ENCODE assay signal across 31 mouse cellular contexts in genomic region chr15:79507055-79507828, GRCm38 (mm10). TPM values are rescaled to one million over a fixed set of nuclear protein-coding genes. Genes with fewer than 3 reads are reported as not detected.
DNase-seq lines count a peak whose midpoint lies in the region; ATAC-seq lines count a peak whose summit lies in the region.
"Had no signal": no experiment of that assay in that cellular context is flagged by ENCODE, and none has a peak within 500 bp of the region (broad histone marks: within the 10 kb centered on the region; RNA-seq: fewer than 3 reads in every experiment).

No protein-coding gene starts in this region.

- peak; percentile 68 for DNase-seq in kidney, adult 11 months
- peak; percentile 43 to 75 for DNase-seq in left cerebral cortex, postnatal 14 days (ENCODE audit: low spot score in 2 of 2)
- no peak for DNase-seq in left cerebral cortex, adult 9 months (ENCODE audit: low spot score in 2 of 2)
- no peak for DNase-seq in embryonic facial prominence, embryonic 10.5 days (ENCODE audit: low spot score)
- DNase-seq in kidney, postnatal 25 days, result peak; percentile 61 to 87
- DNase-seq in urinary bladder, postnatal 4 days (ENCODE audit: low spot score in 2 of 2), result no peak
- no peak for DNase-seq in urinary bladder, postnatal 25 days (ENCODE audit: low spot score)
- DNase-seq: adrenal gland, postnatal 25 days; cerebellum, adult 18-20 months; cerebellum, postnatal 10 days; heart, postnatal 14 days; layer of hippocampus, postnatal 36 days; lung, embryonic 14.5 days; lung, postnatal 14 days; right cerebral cortex, postnatal 25 days had no signal

- H3K27me3 ChIP-seq in kidney, embryonic 15.5 days, result peaks cover 92% of the 10 kb centered on the region
- peaks cover 100% of the 10 kb centered on the region for H3K27me3 ChIP-seq in embryonic facial prominence, embryonic 10.5 days (replicated peaks; ENCODE audit: low read depth, poor library complexity, severe bottlenecking)

- no peak overlapping the region for H3K9ac ChIP-seq in kidney, embryonic 15.5 days
- H3K9ac ChIP-seq: forebrain, embryonic 12.5 days; hindbrain, embryonic 15.5 days; liver, embryonic 15.5 days; lung, embryonic 14.5 days; midbrain, embryonic 15.5 days; stomach, embryonic 15.5 days had no signal

- H3K27ac ChIP-seq in kidney, embryonic 15.5 days, result no peak overlapping the region
- no peak overlapping the region for H3K27ac ChIP-seq in embryonic facial prominence, embryonic 10.5 days (replicated peaks)
- H3K27ac ChIP-seq: forebrain, embryonic 12.5 days; hindbrain, embryonic 10.5 days; hindbrain, embryonic 15.5 days; kidney, postnatal 0 days; liver, embryonic 15.5 days; midbrain, embryonic 10.5 days; midbrain, embryonic 15.5 days; stomach, embryonic 15.5 days had no signal

- H3K4me1 ChIP-seq in kidney, embryonic 15.5 days, result peaks cover 45% of the 10 kb centered on the region
- peaks cover 45% of the 10 kb centered on the region for H3K4me1 ChIP-seq in embryonic facial prominence, embryonic 10.5 days

- ATAC-seq in kidney, embryonic 15.5 days (replicated peaks; ENCODE audit: low FRiP score), result no peak
- ATAC-seq: inflammation-experienced regulatory T-cells, adult 6 months; midbrain, embryonic 15.5 days had no signal

- no peak overlapping the region for H3K4me3 ChIP-seq in kidney, embryonic 15.5 days (replicated peaks)
- peak overlapping the region; percentile 70; the same call in 1 of the 2 replicates for H3K4me3 ChIP-seq in embryonic facial prominence, embryonic 10.5 days
- H3K4me3 ChIP-seq: forebrain, embryonic 12.5 days; hindbrain, embryonic 15.5 days; liver, embryonic 15.5 days; midbrain, embryonic 10.5 days; midbrain, embryonic 15.5 days had no signal

- no peak overlapping the region for H3K4me2 ChIP-seq in kidney, embryonic 15.5 days
- H3K4me2 ChIP-seq: liver, embryonic 15.5 days; midbrain, embryonic 15.5 days; stomach, embryonic 15.5 days had no signal

- H3K36me3 ChIP-seq in kidney, embryonic 15.5 days, result no peaks in the 10 kb centered on the region
- H3K36me3 ChIP-seq in embryonic facial prominence, embryonic 10.5 days (replicated peaks), result no peaks in the 10 kb centered on the region
- H3K36me3 ChIP-seq: forebrain, embryonic 12.5 days; hindbrain, embryonic 10.5 days; hindbrain, embryonic 15.5 days; liver, embryonic 15.5 days; midbrain, embryonic 10.5 days; midbrain, embryonic 15.5 days; stomach, embryonic 15.5 days had no signal

- intact Hi-C loops in left cerebral cortex, postnatal 14 days (cut with DNase I), result no loop called here

- 48% methylated on average over 31 of the region's 31 CpGs for WGBS in kidney, embryonic 15.5 days
- 56% methylated on average over 31 of the region's 31 CpGs for WGBS in embryonic facial prominence, embryonic 10.5 days

- H3K9me3 ChIP-seq in kidney, embryonic 15.5 days (replicated peaks), result no peaks in the 10 kb centered on the region
- no peaks in the 10 kb centered on the region for H3K9me3 ChIP-seq in embryonic facial prominence, embryonic 10.5 days
- H3K9me3 ChIP-seq: forebrain, embryonic 12.5 days; hindbrain, embryonic 10.5 days; hindbrain, embryonic 15.5 days; liver, embryonic 15.5 days; midbrain, embryonic 10.5 days; midbrain, embryonic 15.5 days; stomach, embryonic 15.5 days had no signal

RNA-seq across cellular contexts. Expression of gene Kcnj4, which starts 2.2 kb away (rescaled TPM):
- 0.08 and 0.12 TPM in 2 replicates for polyA plus RNA-seq in kidney, embryonic 15.5 days (2015; fragmentation: Nextera tagmentation; extraction: Ambion mirVana)
- 100 to 1,000 TPM; 166 to 177 TPM for total RNA-seq in left cerebral cortex, postnatal 14 days (2021)
- not detected in 2 replicates for polyA plus RNA-seq in embryonic facial prominence, embryonic 10.5 days (2016; fragmentation: Nextera tagmentation; extraction: Ambion mirVana)
- total RNA-seq: common myeloid progenitor, adult 5-6 weeks; liver, adult 2 months; megakaryocyte progenitor cell, adult 5-6 weeks; neutrophil, adult 5-6 weeks had no signal
- polyA plus RNA-seq: forebrain, embryonic 12.5 days; hindbrain, embryonic 10.5 days; hindbrain, embryonic 15.5 days; inflammation-experienced regulatory T-cells, adult 6 months; limb, embryonic 11.5 days; liver, adult 2 months; liver, embryonic 15.5 days; lung, embryonic 14.5 days; neural tube, embryonic 11.5 days; stomach, embryonic 15.5 days had no signal

RNA-seq across cellular contexts. Expression of gene Kdelr3, which starts 9.0 kb away (rescaled TPM):
- 69.5 and 71.8 TPM in 2 replicates for polyA plus RNA-seq in kidney, embryonic 15.5 days (2015; fragmentation: Nextera tagmentation; extraction: Ambion mirVana)
- 1 to 10 TPM; 1.3 to 1.6 TPM for total RNA-seq in left cerebral cortex, postnatal 14 days (2021)
- polyA plus RNA-seq in embryonic facial prominence, embryonic 10.5 days (2016; fragmentation: Nextera tagmentation; extraction: Ambion mirVana), result 7.1 and 8.8 TPM in 2 replicates
- total RNA-seq: common myeloid progenitor, adult 5-6 weeks; neutrophil, adult 5-6 weeks had no signal

RNA-seq across cellular contexts. Expression of gene Ddx17, which starts 39.3 kb away (rescaled TPM):
- 50.0 and 51.0 TPM in 2 replicates for polyA plus RNA-seq in kidney, embryonic 15.5 days (2015; fragmentation: Nextera tagmentation; extraction: Ambion mirVana)
- 100 to 1,000 TPM; 363 to 364 TPM for total RNA-seq in left cerebral cortex, postnatal 14 days (2021)
- polyA plus RNA-seq in embryonic facial prominence, embryonic 10.5 days (2016; fragmentation: Nextera tagmentation; extraction: Ambion mirVana), result 43.7 and 44.9 TPM in 2 replicates

RNA-seq across cellular contexts. Expression of gene Csnk1e, which starts 51.9 kb away (rescaled TPM):
- 87.0 and 90.6 TPM in 2 replicates for polyA plus RNA-seq in kidney, embryonic 15.5 days (2015; fragmentation: Nextera tagmentation; extraction: Ambion mirVana)
- 100 to 1,000 TPM; 142 to 166 TPM for total RNA-seq in left cerebral cortex, postnatal 14 days (2021)
- 143 and 156 TPM in 2 replicates for polyA plus RNA-seq in embryonic facial prominence, embryonic 10.5 days (2016; fragmentation: Nextera tagmentation; extraction: Ambion mirVana)

Comparison
In these comparisons a context has a peak if more than half of its experiments do, and no peak if none do; other contexts are left out.
1. DNase-seq: peak in kidney, adult 11 months (single experiment), left cerebral cortex, postnatal 14 days (2 of 2) and kidney, postnatal 25 days (2 of 2); none in left cerebral cortex, adult 9 months (0 of 2), embryonic facial prominence, embryonic 10.5 days (single experiment), urinary bladder, postnatal 4 days (0 of 2) and urinary bladder, postnatal 25 days (single experiment).